Mouse (Mus musculus) liver, postnatal 0 days (tissue): ENCODE measurements around the gene Cish.
A peak's percentile ranks its signal among the peaks of the same experiment; 100 is the strongest.

Experiments used
- CTCF ChIP-seq: sonication (generic); IDR thresholded peaks from 2 replicates; pipeline ENCODE4 v1.5.1; 2016; ENCODE audit warnings: antibody characterized with exemption, low read depth
- EP300 ChIP-seq: IDR thresholded peaks from 2 replicates; pipeline ENCODE4 v1.6.1; 2016; ENCODE audit warnings: antibody characterized with exemption, low read depth, mild to moderate bottlenecking

GRCm38 (mm10) chr9:107296501-107296965 lies 707 bp downstream of the Cish start:
- no peak for TF ChIP-seq CTCF
- peak; percentile 90 for TF ChIP-seq EP300
